Mouse (Mus musculus) erythroid progenitor cell, adult 5-6 weeks (primary cell): ENCODE results near the gene Itih1. TPM values are rescaled to one million over a fixed set of nuclear protein-coding genes. Genes with fewer than 3 reads are reported as not detected.

Source experiments
- ATAC-seq: replicated peaks from 2 replicates; pipeline ENCODE4 v1.8.0; 2016; ENCODE audit warnings: moderate number of reproducible peaks, mild to moderate bottlenecking, moderate TSS enrichment, inconsistent platforms; ENCODE audit not compliant: poor library complexity, low FRiP score, severe bottlenecking
- total RNA-seq, 2 experiments: library from RNA; stranded (forward) in 1 of 2; stranded (reverse) in 1 of 2; fragments of 150-400 nt in 1 of 2; fragments of 186-747, 209-891 nt in 1 of 2; gene quantifications; 2 replicates each; pipeline versions ENCODE4 v1.2.3 to v1.2.4; 2015 to 2017; ENCODE audit warnings: low replicate concordance in 2 of 2

Itih1 gene
- total RNA-seq, 2 experiments from 2014 or later: not detected

DNA sequence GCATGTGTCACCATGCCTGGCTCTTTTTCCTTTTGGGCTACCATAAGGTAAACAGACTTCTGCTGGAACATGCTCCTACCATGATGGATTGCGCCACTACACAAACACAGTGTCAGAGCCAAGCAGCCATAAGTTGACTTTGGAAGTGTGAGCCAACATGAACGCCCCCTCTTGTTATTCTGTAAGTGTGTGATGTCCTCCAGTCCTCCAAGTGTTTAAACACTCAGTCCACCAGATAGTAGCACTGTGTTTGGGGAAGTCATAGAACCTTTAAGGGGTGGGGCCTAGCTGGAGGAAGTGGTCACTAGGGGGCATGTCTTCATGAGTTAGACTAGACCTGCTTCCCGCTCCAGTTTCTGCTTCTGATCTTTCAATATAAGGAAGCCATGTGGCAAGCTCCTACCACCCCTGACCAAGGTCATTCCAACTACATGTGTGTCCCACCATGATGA lies 35.2 kb downstream of the Itih1 start:
- ATAC-seq: no peak

DNA sequence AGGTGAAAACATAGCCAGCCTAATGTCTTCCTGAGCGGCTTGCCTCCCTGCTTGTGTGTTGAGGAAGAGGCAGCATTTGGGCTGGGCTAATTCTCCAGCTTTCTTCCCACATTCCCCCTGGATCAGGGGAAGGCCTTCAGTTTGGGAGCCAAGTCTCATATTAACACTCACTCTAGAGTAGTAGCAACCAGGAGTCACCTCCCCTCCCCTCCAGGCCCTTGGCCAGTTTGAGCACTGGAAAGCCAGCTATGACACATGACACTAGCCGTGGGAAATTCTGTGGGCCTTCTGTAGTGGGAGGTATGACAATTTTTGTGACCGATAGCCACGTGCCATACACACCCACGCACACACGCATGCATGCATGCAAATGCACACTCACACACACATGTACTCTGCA lies 37.1 kb downstream of the Itih1 start:
- ATAC-seq: no peak

DNA sequence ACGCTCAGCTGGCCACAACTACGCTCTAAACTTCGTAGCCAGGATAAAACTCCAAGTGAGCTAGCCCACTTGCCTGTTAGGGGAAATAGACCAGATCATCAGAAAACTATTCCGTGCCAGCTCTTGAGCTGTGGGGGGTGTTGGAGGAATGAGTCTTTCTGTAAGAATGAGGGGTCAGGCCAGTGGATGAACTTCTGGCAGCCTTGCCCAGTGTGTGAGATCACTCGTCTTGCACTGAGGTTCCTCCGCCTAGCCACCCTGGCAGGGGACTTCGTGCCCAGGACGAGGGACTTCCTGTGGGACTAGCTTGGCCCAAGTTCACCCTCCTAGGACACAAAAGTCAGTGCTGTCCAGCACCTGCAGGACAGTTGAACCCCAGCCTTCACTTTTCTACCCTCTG lies 38.8 kb downstream of the Itih1 start:
- ATAC-seq: no peak

DNA sequence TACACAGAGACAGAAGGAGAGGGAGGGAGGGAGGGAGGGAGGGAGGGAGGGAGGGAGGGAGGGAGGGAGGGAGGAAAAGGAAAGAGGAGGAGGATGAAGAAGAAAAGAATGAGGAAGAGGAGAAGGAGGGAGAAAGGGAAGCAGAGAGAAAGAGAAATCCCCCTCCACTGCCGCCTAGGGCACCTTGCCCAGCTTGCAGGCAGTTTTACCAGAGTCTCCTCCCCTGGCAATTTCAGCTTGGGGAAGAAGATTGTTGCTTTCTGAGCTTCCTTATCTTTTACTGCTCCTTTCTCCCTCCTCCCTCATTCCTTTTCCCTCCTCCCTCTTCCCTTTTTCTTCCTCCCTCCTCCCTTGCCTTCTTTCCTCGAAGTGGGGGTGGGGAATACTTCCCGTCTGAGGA lies 40.1 kb downstream of the Itih1 start:
- no peak for ATAC-seq

DNA sequence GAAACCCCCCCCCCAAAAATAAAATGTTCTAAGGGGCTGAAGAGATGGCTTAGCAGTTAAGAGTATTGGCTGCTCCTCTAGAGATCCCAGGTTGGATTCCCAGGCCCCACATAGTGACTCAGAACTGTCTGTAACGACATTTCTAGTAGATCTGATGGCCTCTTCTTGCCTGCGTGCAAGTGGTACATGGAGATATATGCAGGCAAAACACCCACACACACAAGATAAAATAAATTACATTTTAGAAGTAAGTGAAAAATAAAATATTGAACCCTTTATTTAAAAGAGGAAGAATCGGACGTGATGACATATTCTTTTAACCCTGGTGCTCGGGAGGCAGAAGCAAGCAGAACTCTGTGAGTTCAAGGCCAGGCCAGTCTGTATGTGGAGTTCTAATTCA lies 40.5 kb downstream of the Itih1 start:
- ATAC-seq: no peak

DNA sequence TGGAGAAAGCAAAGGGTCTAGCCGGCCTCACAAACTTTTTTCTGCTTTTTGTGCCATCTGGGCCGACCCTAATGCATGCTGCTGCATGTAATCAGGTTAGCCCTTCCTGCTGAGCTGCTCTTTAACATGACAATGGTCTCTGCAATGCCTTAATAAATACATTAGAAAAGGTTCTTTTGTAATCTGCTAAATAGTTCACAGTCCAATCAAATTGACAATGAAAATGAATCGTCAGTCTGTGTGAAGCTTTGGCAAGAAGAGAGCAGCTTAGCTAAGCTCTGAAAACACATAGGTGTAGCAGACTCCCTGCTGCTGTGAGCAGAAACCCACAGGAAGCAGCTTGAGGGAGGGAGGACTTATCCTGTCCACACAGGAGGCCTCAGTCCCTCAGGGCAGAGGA lies 43.1 kb downstream of the Itih1 start:
- ATAC-seq: no peak

DNA sequence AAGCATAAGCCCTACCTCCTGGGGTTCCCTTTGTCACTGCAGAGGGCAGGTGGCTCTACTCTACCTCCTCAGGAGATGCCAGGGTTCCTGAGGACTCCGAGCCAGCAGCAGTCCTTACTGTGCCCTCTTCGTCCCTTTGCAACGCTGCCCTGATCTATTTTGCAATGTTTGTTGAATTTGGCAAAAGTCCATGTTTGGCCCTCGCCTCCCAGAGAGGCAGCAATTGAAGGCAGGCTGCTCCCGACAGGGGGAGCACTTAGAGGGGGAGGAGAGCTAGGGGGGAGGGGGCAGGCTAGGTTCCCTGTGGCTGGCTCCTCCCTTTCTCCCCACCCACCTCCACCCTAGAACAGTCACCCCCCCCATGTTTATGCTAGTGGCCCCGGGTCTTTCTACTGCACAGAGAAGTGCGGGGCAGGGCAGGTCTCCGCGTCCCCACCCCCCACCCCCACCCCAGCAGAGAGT lies 54.8 kb downstream of the Itih1 start:
- no peak for ATAC-seq

DNA sequence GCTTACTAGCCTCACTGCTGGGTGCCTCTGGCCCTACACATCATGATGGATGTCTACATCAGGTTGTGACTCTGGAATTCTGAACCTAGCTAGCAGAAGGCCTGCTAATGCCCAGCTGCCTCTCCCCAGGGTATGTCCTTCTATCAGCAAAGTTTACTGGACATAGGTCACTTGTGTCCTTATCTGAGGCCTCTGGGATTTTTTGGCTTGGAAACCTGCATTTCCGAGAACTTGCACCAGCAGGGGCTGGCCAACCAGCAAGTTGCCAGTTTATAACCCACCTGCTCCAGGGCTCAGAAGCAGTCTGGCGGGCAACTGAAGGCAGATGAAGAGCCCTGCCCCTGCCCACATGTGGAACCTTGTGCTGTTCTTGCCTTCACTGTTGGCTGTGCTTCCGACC lies 56.9 kb downstream of the Itih1 start, which contains the start of gene Itih4:
Gene Itih4 (plus strand): TSS at position 273 of the 400 bp plus-strand sequence.
- ATAC-seq: no peak

DNA sequence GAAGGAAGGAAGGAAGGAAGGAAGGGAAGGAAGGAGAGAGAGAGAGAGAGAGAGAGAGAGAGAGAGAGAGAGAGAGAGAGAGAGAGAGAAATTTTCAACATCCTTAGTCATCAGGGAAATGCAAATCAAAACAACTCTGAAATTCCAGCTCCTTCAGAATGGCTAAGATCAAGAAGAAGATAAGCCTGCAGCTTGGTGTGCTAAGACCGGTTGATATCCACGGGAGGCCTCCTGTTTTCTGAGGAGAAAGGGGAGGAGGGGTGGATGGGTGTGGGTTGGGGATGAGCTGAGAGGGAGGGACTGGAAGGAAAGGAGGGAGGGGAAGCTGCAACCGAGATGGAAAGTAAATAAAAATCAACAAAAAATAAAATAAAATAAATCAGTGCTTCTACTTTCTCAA lies 57.8 kb downstream of the Itih1 start:
- no peak for ATAC-seq

DNA sequence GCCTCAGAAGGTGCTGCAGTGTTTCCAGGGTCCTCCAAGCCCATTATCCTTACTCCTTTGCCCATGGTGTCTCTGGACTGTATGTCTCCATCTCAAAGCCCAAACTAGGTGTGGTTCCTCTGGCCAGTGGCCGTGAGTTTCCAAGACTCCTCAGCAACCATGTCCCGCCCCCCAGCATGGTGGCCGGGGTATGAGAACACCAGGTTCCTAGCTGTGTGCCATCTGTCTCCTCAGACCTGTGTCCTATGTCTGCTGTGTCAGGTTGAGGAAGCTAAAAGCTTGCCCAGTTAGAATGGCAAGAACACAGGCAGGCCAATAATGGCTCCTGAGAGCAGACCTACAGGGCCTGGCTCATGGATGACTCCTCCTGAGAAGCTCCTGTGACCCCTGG lies 61.4 kb downstream of the Itih1 start:
- ATAC-seq: no peak

DNA sequence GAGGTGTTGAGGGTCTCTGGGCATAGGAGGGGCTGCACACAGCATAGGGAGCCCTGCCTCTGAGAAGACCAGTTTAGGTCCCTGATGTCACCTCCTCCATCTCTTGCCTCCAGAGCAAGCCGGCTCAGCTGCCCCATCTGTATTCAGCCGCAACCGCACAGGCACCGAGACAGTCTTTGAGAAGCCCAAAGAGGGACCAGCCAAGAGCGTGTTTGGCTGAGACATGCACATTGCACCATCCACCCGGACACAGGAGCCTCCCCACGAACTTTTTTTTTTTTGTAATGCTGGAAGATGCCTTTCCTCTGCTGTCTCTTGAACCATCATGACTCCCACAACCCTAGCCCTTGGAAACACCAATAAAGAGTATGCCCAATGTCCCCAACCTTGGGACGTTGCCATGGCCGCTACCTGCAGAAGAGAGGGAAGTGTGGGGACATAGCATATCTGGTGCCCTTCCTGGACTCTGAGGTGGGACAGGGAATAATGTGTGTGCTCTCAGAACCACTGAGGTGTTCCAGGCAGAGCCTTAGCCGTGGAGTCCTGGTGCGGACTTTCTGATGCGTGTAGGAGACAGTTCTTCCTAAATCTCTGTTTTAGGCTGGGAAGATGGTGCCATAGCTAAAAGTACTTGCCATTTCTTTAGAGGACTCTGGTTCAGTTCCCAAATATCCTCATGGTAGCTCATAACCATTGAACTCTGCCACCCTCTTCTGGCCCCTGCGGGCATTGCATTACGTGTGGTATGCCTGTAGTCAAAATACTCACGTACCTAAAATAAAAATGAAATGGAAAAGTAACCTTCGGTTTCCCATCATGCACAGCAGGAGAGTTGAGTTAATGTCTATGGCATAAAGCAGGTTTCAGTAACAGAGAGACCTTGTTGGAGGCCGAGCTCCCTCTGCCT lies 62.0 kb downstream of the Itih1 start:
- no peak for ATAC-seq

DNA sequence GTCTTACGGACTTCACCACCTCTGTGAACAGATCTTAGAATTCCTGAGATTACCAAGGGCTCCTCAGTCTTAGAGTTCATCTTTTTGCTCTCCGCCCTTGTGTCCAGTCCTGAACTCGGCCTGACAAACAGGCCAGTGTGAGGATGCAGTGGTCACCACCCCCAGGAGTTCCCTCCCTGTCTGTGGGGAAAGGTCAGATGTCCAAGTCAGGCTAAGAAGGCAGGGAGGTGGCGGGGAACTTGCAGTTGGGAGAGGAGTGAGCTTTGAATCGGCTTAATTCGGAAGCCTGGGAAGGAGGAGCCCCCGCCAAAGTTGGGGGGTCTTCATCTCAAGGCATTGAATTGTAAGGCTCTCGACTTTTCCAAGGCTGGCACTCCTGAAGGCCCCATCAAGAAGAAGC lies 62.8 kb downstream of the Itih1 start:
- no peak for ATAC-seq

DNA sequence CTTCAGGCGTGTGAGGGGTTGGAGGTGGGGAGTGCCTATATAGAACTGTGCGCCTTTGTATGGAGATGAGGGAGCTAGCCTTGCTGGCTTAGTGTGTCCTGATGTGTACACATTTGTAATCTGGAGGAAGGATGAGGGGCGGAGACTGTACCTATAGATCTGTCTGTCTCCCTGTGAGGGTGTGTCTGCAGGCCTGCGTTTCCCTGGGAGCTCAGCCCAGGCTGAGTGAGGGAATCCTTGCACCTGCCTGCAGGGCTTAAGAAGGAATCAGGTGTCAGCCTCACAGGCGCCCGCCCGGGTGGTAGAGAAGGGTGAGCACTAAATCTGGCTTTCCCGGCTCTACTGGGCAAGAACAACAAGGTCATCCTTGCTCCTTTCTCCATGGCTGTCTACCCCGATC lies 63.3 kb downstream of the Itih1 start:
- ATAC-seq: no peak

Other genes with a start within 250 kb of the Itih1 start
- gene Sfmbt1, start 228.4 kb downstream of the Itih1 start, total RNA-seq (2015; ENCODE audit: low replicate concordance): 22.7 and 36.0 TPM in 2 replicates
- gene Sfmbt1, start 228.4 kb downstream of the Itih1 start, total RNA-seq (2017; ENCODE audit: low replicate concordance): 13.4 and 27.0 TPM in 2 replicates
- 4.3 and 5.4 TPM in 2 replicates for gene Tmem110, start 117.7 kb downstream of the Itih1 start, total RNA-seq (2015; ENCODE audit: low replicate concordance)
- gene Tmem110, start 117.7 kb downstream of the Itih1 start, total RNA-seq (2017; ENCODE audit: low replicate concordance): 1.7 and 1.8 TPM in 2 replicates
- gene Mustn1, start 64.1 kb downstream of the Itih1 start, total RNA-seq (2015; ENCODE audit: low replicate concordance): not detected in 2 replicates
- gene Mustn1, start 64.1 kb downstream of the Itih1 start, total RNA-seq (2017; ENCODE audit: low replicate concordance): not detected in 2 replicates
- not detected in 2 replicates for gene Itih4, start 56.8 kb downstream of the Itih1 start, total RNA-seq (2015; ENCODE audit: low replicate concordance)
- not detected in 2 replicates for gene Itih4, start 56.8 kb downstream of the Itih1 start, total RNA-seq (2017; ENCODE audit: low replicate concordance)
- not detected in 2 replicates for gene Itih3, start 19.5 kb downstream of the Itih1 start, total RNA-seq (2015; ENCODE audit: low replicate concordance)
- gene Itih3, start 19.5 kb downstream of the Itih1 start, total RNA-seq (2017; ENCODE audit: low replicate concordance): not detected in 2 replicates
- 0.36 and 2.9 TPM in 2 replicates for gene Nek4, start 8.1 kb upstream of the Itih1 start, total RNA-seq (2015; ENCODE audit: low replicate concordance)
- 1.8 and 2.2 TPM in 2 replicates for gene Nek4, start 8.1 kb upstream of the Itih1 start, total RNA-seq (2017; ENCODE audit: low replicate concordance)
- 21.0 and 37.8 TPM in 2 replicates for gene Glt8d1, start 58.1 kb upstream of the Itih1 start, total RNA-seq (2015; ENCODE audit: low replicate concordance)
- 7.1 and 16.7 TPM in 2 replicates for gene Glt8d1, start 58.1 kb upstream of the Itih1 start, total RNA-seq (2017; ENCODE audit: low replicate concordance)
- 77.8 and 139 TPM in 2 replicates for gene Spcs1, start 58.4 kb upstream of the Itih1 start, total RNA-seq (2015; ENCODE audit: low replicate concordance)
- gene Spcs1, start 58.4 kb upstream of the Itih1 start, total RNA-seq (2017; ENCODE audit: low replicate concordance): 41.7 and 80.6 TPM in 2 replicates
- 137 and 157 TPM in 2 replicates for gene Pbrm1, start 75.8 kb upstream of the Itih1 start, total RNA-seq (2015; ENCODE audit: low replicate concordance)
- 163 and 194 TPM in 2 replicates for gene Pbrm1, start 75.8 kb upstream of the Itih1 start, total RNA-seq (2017; ENCODE audit: low replicate concordance)
- 53.7 and 58.0 TPM in 2 replicates for gene Gnl3, start 75.9 kb upstream of the Itih1 start, total RNA-seq (2015; ENCODE audit: low replicate concordance)
- gene Gnl3, start 75.9 kb upstream of the Itih1 start, total RNA-seq (2017; ENCODE audit: low replicate concordance): 33.6 and 40.5 TPM in 2 replicates
- gene Smim4, start 185.7 kb upstream of the Itih1 start, total RNA-seq (2015; ENCODE audit: low replicate concordance): 20.2 and 35.2 TPM in 2 replicates
- 11.2 and 15.3 TPM in 2 replicates for gene Smim4, start 185.7 kb upstream of the Itih1 start, total RNA-seq (2017; ENCODE audit: low replicate concordance)
- 10.9 and 25.2 TPM in 2 replicates for gene Nt5dc2, start 187.8 kb upstream of the Itih1 start, total RNA-seq (2015; ENCODE audit: low replicate concordance)
- 9.9 and 11.0 TPM in 2 replicates for gene Nt5dc2, start 187.8 kb upstream of the Itih1 start, total RNA-seq (2017; ENCODE audit: low replicate concordance)
- 27.2 TPM in 1 of 2 replicates, not detected in the other for gene Stab1, start 225.4 kb upstream of the Itih1 start, total RNA-seq (2015; ENCODE audit: low replicate concordance)
- gene Stab1, start 225.4 kb upstream of the Itih1 start, total RNA-seq (2017; ENCODE audit: low replicate concordance): 0.64 TPM in 1 of 2 replicates, not detected in the other